Mouse (Mus musculus) heart, adult 2 months (tissue): ENCODE data around the gene Mymk. TPM values are rescaled to one million over a fixed set of nuclear protein-coding genes. Genes with fewer than 3 reads are reported as not detected.

Experiments used
- DNase-seq, 2 experiments: peaks; one replicate each; pipeline ENCODE4 v3.0.0; 2021
- H3K27ac ChIP-seq: fragments of 200-600 bp; 2 replicates; pipeline ENCODE4 v1.8.1; 2022
- H3K27me3 ChIP-seq: fragments of 200-500 bp; 2 replicates; pipeline ENCODE4 v1.6.1; 2012; ENCODE audit warnings: mild to moderate bottlenecking, low read length, inconsistent platforms, mixed read lengths; ENCODE audit not compliant: control insufficient read depth, insufficient read depth
- H3K36me3 ChIP-seq: fragments of 200-500 bp; 2 replicates; pipeline ENCODE4 v1.6.1; 2012; ENCODE audit warnings: low read length, inconsistent platforms; ENCODE audit not compliant: control insufficient read depth, insufficient read depth
- H3K4me1 ChIP-seq: fragments of 200-500 bp; 2 replicates; pipeline ENCODE4 v1.6.1; 2011; ENCODE audit warnings: low read length; ENCODE audit not compliant: control insufficient read depth, insufficient read depth
- H3K4me3 ChIP-seq: fragments of 200-600 bp; 2 replicates; pipeline ENCODE4 v1.8.1; 2022
- H3K79me2 ChIP-seq: fragments of 200-500 bp; replicated peaks from 2 replicates; pipeline ENCODE4 v1.6.1; 2012; ENCODE audit warnings: mild to moderate bottlenecking, inconsistent platforms, low read length, moderate library complexity, mixed read lengths; ENCODE audit not compliant: control insufficient read depth, insufficient read depth
- H3K9ac ChIP-seq: fragments of 200-500 bp; 2 replicates; pipeline ENCODE4 v1.6.1; 2012; ENCODE audit warnings: low read depth, mild to moderate bottlenecking, control low read depth, inconsistent platforms, low read length, mixed read lengths
- CTCF ChIP-seq: fragments of 200-600 bp; IDR thresholded peaks from 2 replicates; pipeline ENCODE4 v1.8.1; 2022; ENCODE audit warnings: antibody characterized with exemption, mild to moderate bottlenecking, moderate library complexity
- EP300 ChIP-seq: fragments of 200-500 bp; IDR thresholded peaks from 2 replicates; pipeline ENCODE4 v1.6.1; 2011; ENCODE audit warnings: low read depth, low read length, control low read depth; ENCODE audit not compliant: insufficient read depth
- POLR2A ChIP-seq: fragments of 200-500 bp; IDR thresholded peaks from 2 replicates; pipeline ENCODE4 v1.6.1; 2011; ENCODE audit warnings: mild to moderate bottlenecking, low read depth, low read length, control low read depth; ENCODE audit not compliant: insufficient read depth
- WGBS: fragments of 180-500 bp; shearing (Covaris S2); methylation state at CpG from one replicate; pipeline ENCODE4 v1.1.7; 2018; 5-methylcytosine and 5-hydroxymethylcytosine counted together
- intact Hi-C: fragments of 180-260 bp; cut with DNase I; formaldehyde crosslinking; loops from one replicate; pipeline ENCODE4 v1.15.1; 2025
- polyA plus RNA-seq: library from polyadenylated mRNA; depleted of rRNA; stranded (reverse); fragments of >200 nt; gene quantifications from 2 replicates; pipeline ENCODE4 v1.2.3, GENCODE M21; 2012
- total RNA-seq, 2 experiments: library from RNA; stranded (reverse); gene quantifications; 2 replicates each; pipeline ENCODE4 v1.2.3; 2021

Mymk gene
- total and polyA plus RNA-seq, 3 experiments, result 0.10 TPM; not detected in 2

GRCm38 (mm10) chr2:27042131-27042844 is 29.7 kb downstream of the Mymk start:
- 56% methylated on average over 8 of the region's 8 CpGs for WGBS
- Histone ChIP-seq H3K4me1 (peaks cover 16% of the 10 kb centered on the region), H3K9ac (no peak overlapping the region), H3K4me3 (no peak overlapping the region), H3K79me2 (no peaks in the 10 kb centered on the region), H3K27ac (no peak overlapping the region), H3K36me3 (no peaks in the 10 kb centered on the region), H3K27me3 (no peaks in the 10 kb centered on the region)
- DNase-seq, result no peak
- intact Hi-C loops, result loop anchor here (2.0 kb wide), 1 partner anchor 81 kb away; no protein-coding TSS in a partner anchor
- TF ChIP-seq CTCF (no peak), POLR2A (no peak)

DNA sequence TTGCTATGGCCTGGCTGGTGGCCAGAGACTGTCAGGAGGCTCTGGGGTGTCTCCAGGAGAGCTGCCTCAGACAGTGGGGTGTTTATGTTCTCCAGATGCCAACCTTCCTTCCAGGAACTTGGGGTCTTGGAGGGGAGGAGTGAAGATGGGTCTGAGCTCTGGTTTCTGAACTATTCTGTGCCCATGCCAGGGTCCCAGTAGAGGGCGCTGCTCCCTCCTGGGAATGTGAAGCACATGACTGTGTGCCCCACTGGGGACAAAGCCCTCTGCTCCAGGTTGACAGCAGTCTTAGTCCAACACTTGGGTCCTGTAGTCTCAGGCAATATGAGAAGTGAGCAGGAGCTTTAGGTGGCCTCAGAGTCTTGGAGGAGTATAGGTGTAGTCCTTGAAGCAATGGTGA is 32.7 kb downstream of the Mymk start:
- no peak overlapping the region for H3K27ac ChIP-seq
- no peak overlapping the region for H3K9ac ChIP-seq
- peaks cover 1% of the 10 kb centered on the region; the same call in 1 of the 2 replicates for H3K4me1 ChIP-seq
- no peaks in the 10 kb centered on the region for H3K27me3 ChIP-seq
- no peaks in the 10 kb centered on the region for H3K79me2 ChIP-seq
- no peak for TF ChIP-seq EP300
- peak; percentile 42 for TF ChIP-seq CTCF
- H3K36me3 ChIP-seq, result no peaks in the 10 kb centered on the region
- intact Hi-C loops, result loop anchor here (2.0 to 5.0 kb wide), 2 partner anchors 108 to 392 kb away; no protein-coding TSS in a partner anchor
- WGBS, result 10% methylated on average over 1 of the region's 1 CpGs
- DNase-seq, result no peak
- H3K4me3 ChIP-seq, result no peak overlapping the region

- Histone ChIP-seq H3K27me3 (no peaks in the 10 kb centered on the region), H3K27ac (no peak overlapping the region), H3K4me1 (peaks cover 1% of the 10 kb centered on the region; the same call in 1 of the 2 replicates), H3K79me2 (no peaks in the 10 kb centered on the region), H3K9ac (no peak overlapping the region), H3K36me3 (no peaks in the 10 kb centered on the region), H3K4me3 (no peak overlapping the region)
- peak; percentile 57 to 66 for DNase-seq
- 1% methylated on average over 3 of the region's 3 CpGs for WGBS
- peak; percentile 85; the same call in 1 of the 2 replicates for TF ChIP-seq EP300
- no peak for TF ChIP-seq POLR2A
- peak; percentile 97 for TF ChIP-seq CTCF
- intact Hi-C loops, result loop anchor here (1.0 to 5.0 kb wide), 4 partner anchors 21 to 391 kb away; no protein-coding TSS in a partner anchor
Measured at GRCm38 (mm10) chr2:27038596-27038995, 33.4 kb downstream of the Mymk start.

GRCm38 (mm10) chr2:27037008-27037407 is 35.0 kb downstream of the Mymk start:
- no peak for DNase-seq
- 71% methylated on average over 4 of the region's 4 CpGs for WGBS
- Histone ChIP-seq H3K9ac (no peak overlapping the region), H3K4me3 (no peak overlapping the region), H3K36me3 (no peaks in the 10 kb centered on the region), H3K79me2 (no peaks in the 10 kb centered on the region), H3K27ac (no peak overlapping the region), H3K27me3 (no peaks in the 10 kb centered on the region), H3K4me1 (peaks cover 1% of the 10 kb centered on the region; the same call in 1 of the 2 replicates)
- no peak for TF ChIP-seq CTCF
- no peak for TF ChIP-seq EP300
- no peak for TF ChIP-seq POLR2A
- intact Hi-C loops, result loop anchor here (5.0 kb wide), 1 partner anchor 390 kb away; no protein-coding TSS in a partner anchor

DNA sequence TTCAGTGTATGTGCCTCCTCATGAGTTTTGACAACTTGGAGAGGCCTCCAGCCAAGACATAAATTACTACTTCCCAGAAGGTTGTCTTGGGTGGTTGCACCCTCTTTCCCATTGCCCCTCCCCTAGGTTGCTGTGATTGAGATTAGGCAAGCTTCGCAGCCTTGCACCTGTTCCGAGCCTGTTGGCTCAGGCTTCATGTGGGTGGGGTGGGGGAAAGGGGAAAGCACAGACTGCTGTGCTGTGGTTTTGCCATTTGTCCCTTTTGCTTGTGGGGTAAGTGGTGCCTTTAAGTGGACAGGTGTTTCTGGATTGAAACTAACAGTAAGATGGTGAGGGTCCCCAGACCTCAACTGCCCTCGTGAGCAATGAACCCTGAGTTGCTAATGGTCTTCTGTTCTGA is 36.0 kb downstream of the Mymk start:
- WGBS, result 53% methylated on average over 3 of the region's 3 CpGs

GRCm38 (mm10) chr2:27032361-27032760 is 39.6 kb downstream of the Mymk start:
- no peaks in the 10 kb centered on the region for H3K79me2 ChIP-seq
- no peak overlapping the region for H3K27ac ChIP-seq
- peaks cover 2% of the 10 kb centered on the region; the same call in 1 of the 2 replicates for H3K4me1 ChIP-seq
- H3K4me3 ChIP-seq, result no peak overlapping the region
- TF ChIP-seq POLR2A, result no peak
- no peak for TF ChIP-seq CTCF
- no peak for TF ChIP-seq EP300
- H3K27me3 ChIP-seq, result no peaks in the 10 kb centered on the region
- H3K36me3 ChIP-seq, result no peaks in the 10 kb centered on the region
- no peak overlapping the region for H3K9ac ChIP-seq
- intact Hi-C loops, result no loop called here
- no peak for DNase-seq
- WGBS, result 65% methylated on average over 2 of the region's 2 CpGs

More for the DNA sequence above, 36.0 kb downstream of the Mymk start:
- Histone ChIP-seq H3K36me3 (no peaks in the 10 kb centered on the region), H3K4me3 (no peak overlapping the region), H3K9ac (no peak overlapping the region), H3K79me2 (no peaks in the 10 kb centered on the region), H3K27me3 (no peaks in the 10 kb centered on the region), H3K4me1 (no peaks in the 10 kb centered on the region), H3K27ac (no peak overlapping the region)
- TF ChIP-seq EP300, result no peak
- TF ChIP-seq CTCF, result no peak
- TF ChIP-seq POLR2A, result no peak
- DNase-seq, result no peak
- intact Hi-C loops, result loop anchor here (5.0 kb wide), 1 partner anchor 389 kb away; no protein-coding TSS in a partner anchor
